Mouse (Mus musculus): Measurements from ENCODE around the gene Sh2b2. TPM values are rescaled to one million over a fixed set of nuclear protein-coding genes. Genes with fewer than 3 reads are reported as not detected.
"Not testable (repeated sequence)": the region's sequence is repeated elsewhere in the genome, so short reads cannot be mapped to it uniquely, and the experiment has no call there.

The Sh2b2 gene
- total RNA-seq, 2 experiments from 2014 or later = 5.0 to 6.6 TPM

- no peak for DNase-seq
Measured at GRCm38 (mm10) chr5:136240381-136240780, 6.0 kb downstream of the Sh2b2 start.

- DNase-seq = no peak
Measured at GRCm38 (mm10) chr5:136237607-136238006, 8.7 kb downstream of the Sh2b2 start.

GRCm38 (mm10) chr5:136236611-136237010 is 9.7 kb downstream of the Sh2b2 start:
- no peak for DNase-seq

- no peak for DNase-seq
Measured at GRCm38 (mm10) chr5:136230348-136231035, 15.9 kb downstream of the Sh2b2 start.

- DNase-seq = no peak
Measured at GRCm38 (mm10) chr5:136226246-136226876, 20.0 kb downstream of the Sh2b2 start.

- DNase-seq = no peak
Measured at GRCm38 (mm10) chr5:136218585-136218984, 27.8 kb downstream of the Sh2b2 start.

- no peak for DNase-seq
Measured at GRCm38 (mm10) chr5:136217932-136218381, 28.4 kb downstream of the Sh2b2 start.

- DNase-seq = no peak
Measured at GRCm38 (mm10) chr5:136217004-136217665, 29.2 kb downstream of the Sh2b2 start.

GRCm38 (mm10) chr5:136215958-136216357 is 30.4 kb downstream of the Sh2b2 start:
- DNase-seq = no peak

- no peak for DNase-seq
Measured at GRCm38 (mm10) chr5:136215211-136215610, 31.1 kb downstream of the Sh2b2 start.

GRCm38 (mm10) chr5:136213716-136214115 is 32.6 kb downstream of the Sh2b2 start:
- DNase-seq = no peak

- no peak for DNase-seq
Measured at GRCm38 (mm10) chr5:136212716-136213115, 33.6 kb downstream of the Sh2b2 start.

- DNase-seq = not testable (repeated sequence)
Measured at GRCm38 (mm10) chr5:136211341-136212102, 34.8 kb downstream of the Sh2b2 start.

GRCm38 (mm10) chr5:136210549-136210948 is 35.8 kb downstream of the Sh2b2 start:
- DNase-seq = no peak

- peak; percentile 54 to 65 for DNase-seq
Measured at GRCm38 (mm10) chr5:136201832-136202231, 44.5 kb downstream of the Sh2b2 start.

GRCm38 (mm10) chr5:136199526-136199925 is 46.8 kb downstream of the Sh2b2 start:
- DNase-seq = no peak

GRCm38 (mm10) chr5:136198474-136199391 is 47.6 kb downstream of the Sh2b2 start, which contains the start of gene Prkrip1:
Gene Prkrip1, minus strand, starts transcription at chr5:136198963.
- peak; percentile 90 to 94 for DNase-seq

- no peak for DNase-seq
Measured at GRCm38 (mm10) chr5:136191870-136192269, 54.5 kb downstream of the Sh2b2 start.

GRCm38 (mm10) chr5:136186723-136187122 is 59.6 kb downstream of the Sh2b2 start:
- DNase-seq = peak in 1 of 2 experiments; percentile 40

- no peak for DNase-seq
Measured at GRCm38 (mm10) chr5:136183766-136184165, 62.6 kb downstream of the Sh2b2 start.

- no peak for DNase-seq
Measured at GRCm38 (mm10) chr5:136182830-136183229, 63.5 kb downstream of the Sh2b2 start.
